In genomic region chr4:124575955-124576445, GRCm38 (mm10) we compare ENCODE assay signal across 11 mouse cellular contexts. TPM values are rescaled to one million over a fixed set of nuclear protein-coding genes. Genes with fewer than 3 reads are reported as not detected.
DNase-seq lines count a peak whose midpoint lies in the region; ATAC-seq and TF ChIP-seq lines count a peak whose summit lies in the region.
"Had no signal": no experiment of that assay in that cellular context is flagged by ENCODE, and none has a peak within 500 bp of the region (broad histone marks: within the 10 kb centered on the region; RNA-seq: fewer than 3 reads in every experiment).

No protein-coding gene starts in this region.

- H3K4me2 ChIP-seq in intestine, embryonic 14.5 days (ENCODE audit: low read length): peak overlapping the region; percentile 90; the same call in 1 of the 2 replicates
- no peak overlapping the region for H3K4me2 ChIP-seq in intestine, postnatal 0 days (replicated peaks; ENCODE audit: low read depth)
- peak overlapping the region; percentile 99 for H3K4me2 ChIP-seq in hindbrain, embryonic 12.5 days (replicated peaks)
- H3K4me2 ChIP-seq in midbrain, postnatal 0 days (ENCODE audit: low read depth, low read length, poor library complexity, severe bottlenecking): peak overlapping the region; percentile 99

- peaks cover 54% of the 10 kb centered on the region for H3K27me3 ChIP-seq in intestine, embryonic 14.5 days (replicated peaks; ENCODE audit: control insufficient read depth, insufficient read depth, low read length)
- peaks cover 34% of the 10 kb centered on the region for H3K27me3 ChIP-seq in intestine, postnatal 0 days (replicated peaks; ENCODE audit: control insufficient read depth, insufficient read depth, low read length)
- peaks cover 51% of the 10 kb centered on the region for H3K27me3 ChIP-seq in hindbrain, embryonic 12.5 days
- H3K27me3 ChIP-seq in midbrain, postnatal 0 days (ENCODE audit: insufficient read depth, low read length): peaks cover 23% of the 10 kb centered on the region; the same call in 1 of the 2 replicates

- H3K9ac ChIP-seq in intestine, embryonic 14.5 days (ENCODE audit: low read length): peak overlapping the region; percentile 38; the same call in 1 of the 2 replicates
- no peak overlapping the region for H3K9ac ChIP-seq in intestine, postnatal 0 days (ENCODE audit: low read depth, low read length)
- peak overlapping the region; percentile 73; the same call in 1 of the 2 replicates for H3K9ac ChIP-seq in hindbrain, embryonic 12.5 days
- peak overlapping the region; percentile 55; the same call in 1 of the 2 replicates for H3K9ac ChIP-seq in midbrain, postnatal 0 days (replicated peaks; ENCODE audit: low read length, poor library complexity, severe bottlenecking)

- no peak for ATAC-seq in intestine, embryonic 14.5 days (replicated peaks; ENCODE audit: low FRiP score, low TSS enrichment, low read depth)
- ATAC-seq in intestine, postnatal 0 days: no peak
- no peak for ATAC-seq in hindbrain, embryonic 12.5 days (ENCODE audit: low FRiP score)
- ATAC-seq in midbrain, postnatal 0 days (ENCODE audit: low FRiP score): no peak

- H3K4me3 ChIP-seq in intestine, embryonic 14.5 days (ENCODE audit: low read depth, low read length): peak overlapping the region; percentile 36
- H3K4me3 ChIP-seq in intestine, postnatal 0 days (ENCODE audit: low read depth, low read length): no peak overlapping the region
- H3K4me3 ChIP-seq in hindbrain, embryonic 12.5 days: peak overlapping the region; percentile 51
- H3K4me3 ChIP-seq in midbrain, postnatal 0 days (ENCODE audit: low read depth, low read length): peak overlapping the region; percentile 52

- H3K27ac ChIP-seq in intestine, embryonic 14.5 days (ENCODE audit: low read depth): no peak overlapping the region
- no peak overlapping the region for H3K27ac ChIP-seq in intestine, postnatal 0 days (ENCODE audit: low read depth, low read length)
- H3K27ac ChIP-seq in hindbrain, embryonic 12.5 days: no peak overlapping the region
- H3K27ac ChIP-seq in midbrain, postnatal 0 days (ENCODE audit: low read depth, low read length): no peak overlapping the region

- peaks cover 4% of the 10 kb centered on the region; the same call in 1 of the 2 replicates for H3K4me1 ChIP-seq in intestine, embryonic 14.5 days (replicated peaks; ENCODE audit: control insufficient read depth, insufficient read depth, low read length)
- H3K4me1 ChIP-seq in intestine, postnatal 0 days (replicated peaks; ENCODE audit: control insufficient read depth, insufficient read depth, low read length): no peaks in the 10 kb centered on the region
- peaks cover 19% of the 10 kb centered on the region for H3K4me1 ChIP-seq in hindbrain, embryonic 12.5 days
- peaks cover 6% of the 10 kb centered on the region; the same call in 1 of the 2 replicates for H3K4me1 ChIP-seq in midbrain, postnatal 0 days (ENCODE audit: insufficient read depth, low read length)

- no peak for DNase-seq in intestine, embryonic 14.5 days (ENCODE audit: low spot score)
- DNase-seq in ZHBTc4 (ENCODE audit: low read depth, low spot score) (peak; percentile 46), adipocyte (ENCODE audit: low spot score) (no peak)
- no peak for DNase-seq in midbrain, postnatal 0 days (ENCODE audit: low spot score)
- no peak for DNase-seq in natural killer cell, adult 2 months (ENCODE audit: low spot score in 2 of 2)
- no peak for DNase-seq in spleen, adult 12 weeks (ENCODE audit: low spot score)

- no peaks in the 10 kb centered on the region for H3K9me3 ChIP-seq in intestine, embryonic 14.5 days (ENCODE audit: control insufficient read depth, low read length)
- H3K9me3 ChIP-seq in intestine, postnatal 0 days (ENCODE audit: control insufficient read depth): no peaks in the 10 kb centered on the region
- no peaks in the 10 kb centered on the region for H3K9me3 ChIP-seq in hindbrain, embryonic 12.5 days (replicated peaks)
- H3K9me3 ChIP-seq in midbrain, postnatal 0 days (ENCODE audit: low read length): no peaks in the 10 kb centered on the region

- no peak for TF ChIP-seq CTCF in intestine, postnatal 0 days (IDR thresholded peaks at IDR 0.05; ENCODE audit: low read depth)
- no peak for TF ChIP-seq CTCF in midbrain, postnatal 0 days (IDR thresholded peaks at IDR 0.05)

- no peaks in the 10 kb centered on the region for H3K36me3 ChIP-seq in intestine, embryonic 14.5 days (ENCODE audit: control insufficient read depth, insufficient read depth, low read length)
- H3K36me3 ChIP-seq in intestine, postnatal 0 days (ENCODE audit: control insufficient read depth, insufficient read depth): no peaks in the 10 kb centered on the region
- no peaks in the 10 kb centered on the region for H3K36me3 ChIP-seq in hindbrain, embryonic 12.5 days
- H3K36me3 ChIP-seq in midbrain, postnatal 0 days (ENCODE audit: insufficient read depth, low read length): no peaks in the 10 kb centered on the region

- WGBS in intestine, embryonic 14.5 days: 10% methylated on average over 7 of the region's 7 CpGs
- WGBS in intestine, postnatal 0 days: 20% methylated on average over 7 of the region's 7 CpGs
- WGBS in hindbrain, embryonic 12.5 days: 3% methylated on average over 7 of the region's 7 CpGs
- WGBS in midbrain, postnatal 0 days: 10% methylated on average over 7 of the region's 7 CpGs

RNA-seq across cellular contexts. Expression of gene 3100002H09Rik, which starts 34.6 kb away (rescaled TPM):
- not detected in 2 replicates for polyA plus RNA-seq in intestine, embryonic 14.5 days (2014; fragmentation: Nextera tagmentation; extraction: Ambion mirVana)
- polyA plus RNA-seq in intestine, postnatal 0 days (2015; fragmentation: Nextera tagmentation; extraction: Ambion mirVana): not detected in 2 replicates
- 0.75 and 1.0 TPM in 2 replicates for polyA plus RNA-seq in hindbrain, embryonic 12.5 days (2016; fragmentation: Nextera tagmentation; extraction: Ambion mirVana)
- total RNA-seq in midbrain, postnatal 0 days (2014; rRNA removed): not detected in 2 replicates
- polyA plus RNA-seq in midbrain, postnatal 0 days (2015; fragmentation: Nextera tagmentation; extraction: Ambion mirVana): 0.19 TPM in 1 of 2 replicates, not detected in the other
- total RNA-seq: CH12.LX; hematopoietic stem cell, adult 5-6 weeks; megakaryocyte progenitor cell, adult 5-6 weeks had no signal
